Mouse (Mus musculus): Measurements from ENCODE around the gene Rtn4rl1.
"Not testable (repeated sequence)": the region's sequence is repeated elsewhere in the genome, so short reads cannot be mapped to it uniquely, and the experiment has no call there.

Rtn4rl1 gene

GRCm38 (mm10) chr11:75294862-75295261 lies 101.3 kb downstream of the Rtn4rl1 start:
- DNase-seq (ENCODE audit: low spot score in 2 of 2): peak; percentile 35 to 54

GRCm38 (mm10) chr11:75295534-75295933 lies 102.0 kb downstream of the Rtn4rl1 start:
- DNase-seq (ENCODE audit: low spot score in 2 of 2): not testable (repeated sequence)

DNA sequence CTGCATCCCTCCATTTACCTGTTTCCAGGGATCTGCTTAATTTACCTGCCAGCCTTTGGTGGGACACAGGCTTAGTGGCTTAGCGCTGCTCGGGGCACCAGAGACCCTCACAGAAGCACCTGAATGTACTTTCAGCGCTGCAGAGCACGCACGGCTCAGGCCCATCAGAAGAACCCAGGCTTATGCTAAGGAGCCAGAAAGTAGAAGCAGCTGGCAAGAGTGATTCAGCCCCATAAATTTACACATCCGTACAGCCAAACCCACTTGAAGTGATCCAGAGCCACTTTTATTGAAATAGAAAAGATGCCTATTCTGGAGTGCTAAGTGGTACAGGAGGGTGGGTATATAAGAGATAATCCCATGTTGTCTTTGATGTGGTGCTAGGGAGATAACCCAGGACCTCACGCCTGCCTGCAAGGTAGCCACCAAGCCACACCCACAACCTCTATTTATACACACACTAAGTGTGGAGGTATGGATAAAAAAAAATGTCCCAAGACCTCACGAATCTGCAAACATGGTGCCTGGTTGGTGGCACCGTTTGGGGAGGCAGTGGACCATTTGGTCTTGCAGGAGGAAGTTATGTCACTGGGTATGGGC lies 102.9 kb downstream of the Rtn4rl1 start:
- no peak for DNase-seq (ENCODE audit: low spot score in 2 of 2)

GRCm38 (mm10) chr11:75297631-75298030 lies 104.0 kb downstream of the Rtn4rl1 start:
- no peak for DNase-seq (ENCODE audit: low spot score in 2 of 2)

DNA sequence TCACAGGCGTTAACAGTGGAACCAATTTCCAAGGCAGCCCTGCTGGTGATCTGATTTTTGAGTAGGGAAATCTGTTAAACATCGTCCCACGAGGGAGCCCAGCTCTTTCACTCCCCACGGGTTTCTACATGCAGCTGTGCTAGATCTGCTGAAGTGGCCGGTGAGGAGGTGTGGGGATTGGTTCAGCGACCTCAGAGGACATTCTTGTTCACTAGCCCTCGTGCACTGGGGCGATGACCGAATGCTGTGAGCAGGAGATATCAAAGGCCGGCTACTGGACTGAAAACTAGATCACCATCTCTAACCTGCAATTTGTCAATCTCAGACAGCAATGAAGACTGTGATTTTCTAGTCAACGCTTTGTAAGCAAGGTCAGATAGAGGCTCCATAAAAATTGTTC lies 104.9 kb downstream of the Rtn4rl1 start:
- no peak for DNase-seq (ENCODE audit: low spot score in 2 of 2)

- no peak for DNase-seq (ENCODE audit: low spot score in 2 of 2)
Observed at GRCm38 (mm10) chr11:75299786-75300185, 106.2 kb downstream of the Rtn4rl1 start.

- no peak for DNase-seq (ENCODE audit: low spot score in 2 of 2)
Observed at GRCm38 (mm10) chr11:75300954-75301353, 107.4 kb downstream of the Rtn4rl1 start.

DNA sequence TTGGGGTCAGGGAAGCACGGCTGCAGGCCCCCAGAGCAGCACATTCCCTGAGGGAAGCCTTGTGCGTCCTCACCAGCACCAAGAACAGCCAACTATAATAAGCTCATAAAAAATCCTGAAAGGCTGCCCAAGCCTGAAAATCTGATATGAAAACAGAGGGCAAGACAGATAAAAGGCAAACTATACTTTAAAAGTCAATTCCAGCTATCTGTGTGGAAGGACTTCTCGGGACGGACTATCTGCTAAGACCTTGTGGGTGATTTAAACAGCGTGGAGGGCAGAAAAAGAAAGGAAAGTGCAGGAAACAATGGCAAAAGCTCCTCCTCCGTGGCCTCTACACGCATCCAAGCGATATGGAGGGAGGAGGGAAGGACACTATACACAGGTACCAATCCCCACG lies 111.2 kb downstream of the Rtn4rl1 start:
- DNase-seq (ENCODE audit: low spot score in 2 of 2): no peak

DNA sequence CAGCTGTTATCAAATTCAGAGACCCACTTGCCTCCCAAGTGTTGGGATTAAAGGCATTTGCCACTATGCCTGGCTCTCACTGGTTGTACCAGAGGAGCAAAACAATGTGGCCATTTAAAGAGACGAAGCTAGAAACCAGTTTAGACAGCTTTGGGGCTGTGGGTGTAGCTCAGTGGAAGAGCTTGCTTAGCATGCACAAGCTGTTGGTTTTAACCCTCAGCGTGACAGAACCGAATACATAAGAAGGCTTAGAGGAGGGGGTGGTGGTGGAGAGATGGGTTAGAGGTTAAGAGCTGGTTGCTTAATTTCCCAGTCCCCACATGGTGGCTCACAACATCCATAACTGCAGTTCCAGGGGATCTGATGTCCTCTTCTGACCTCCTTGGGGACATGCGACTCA lies 115.1 kb downstream of the Rtn4rl1 start:
- DNase-seq (ENCODE audit: low spot score in 2 of 2): no peak

GRCm38 (mm10) chr11:75310813-75311212 lies 117.2 kb downstream of the Rtn4rl1 start:
- no peak for DNase-seq (ENCODE audit: low spot score in 2 of 2)

GRCm38 (mm10) chr11:75311751-75312150 lies 118.2 kb downstream of the Rtn4rl1 start:
- no peak for DNase-seq (ENCODE audit: low spot score in 2 of 2)

GRCm38 (mm10) chr11:75313834-75314233 lies 120.3 kb downstream of the Rtn4rl1 start:
- DNase-seq (ENCODE audit: low spot score in 2 of 2): no peak
